Mouse (Mus musculus) cerebellum, postnatal 14 days (tissue): ENCODE results near the gene Dis3l.
"Not testable (repeated sequence)": the region's sequence is repeated elsewhere in the genome, so short reads cannot be mapped to it uniquely, and the experiment has no call there.

Experiments
- DNase-seq, 2 experiments: peaks; one replicate each; pipeline ENCODE4 v3.0.0; 2021; ENCODE audit warnings: mixed read lengths in 2 of 2

The Dis3l gene

GRCm38 (mm10) chr9:64316986-64317385 lies 24.1 kb downstream of the Dis3l start:
- no peak for DNase-seq

- DNase-seq, result no peak
These were observed 26.4 kb downstream of the Dis3l start for GRCm38 (mm10) chr9:64314696-64315095.

- DNase-seq, result peak in 1 of 2 experiments; percentile 6
These were observed 29.0 kb downstream of the Dis3l start for GRCm38 (mm10) chr9:64312128-64312527.

- DNase-seq, result no peak
These were observed 29.9 kb downstream of the Dis3l start for GRCm38 (mm10) chr9:64310996-64311785.

GRCm38 (mm10) chr9:64306476-64307312 lies 34.4 kb downstream of the Dis3l start:
- no peak for DNase-seq

- DNase-seq, result not testable (repeated sequence)
These were observed 38.0 kb downstream of the Dis3l start for GRCm38 (mm10) chr9:64303086-64303485.

GRCm38 (mm10) chr9:64282404-64282987 lies 58.6 kb downstream of the Dis3l start:
- DNase-seq, result no peak

GRCm38 (mm10) chr9:64281781-64282178 lies 59.3 kb downstream of the Dis3l start:
- DNase-seq, result no peak

GRCm38 (mm10) chr9:64281105-64281780 lies 59.8 kb downstream of the Dis3l start, which contains the start of gene Tipin:
Gene Tipin (plus strand): TSS chr9:64281581.
- DNase-seq, result peak; percentile 96 to 98

- DNase-seq, result no peak
These were observed 62.3 kb downstream of the Dis3l start for GRCm38 (mm10) chr9:64278665-64279310.

- peak; percentile 83 to 88 for DNase-seq
These were observed 63.4 kb downstream of the Dis3l start for GRCm38 (mm10) chr9:64277706-64278105.

- peak in 1 of 2 experiments; percentile 39 for DNase-seq
These were observed 66.2 kb downstream of the Dis3l start for GRCm38 (mm10) chr9:64274919-64275318.

- no peak for DNase-seq
These were observed 66.8 kb downstream of the Dis3l start for GRCm38 (mm10) chr9:64274291-64274690.

- no peak for DNase-seq
These were observed 67.3 kb downstream of the Dis3l start for GRCm38 (mm10) chr9:64273757-64274156.

GRCm38 (mm10) chr9:64272611-64273010 lies 68.5 kb downstream of the Dis3l start:
- peak; percentile 55 to 71 for DNase-seq

- DNase-seq, result no peak
These were observed 69.8 kb downstream of the Dis3l start for GRCm38 (mm10) chr9:64271249-64271648.

GRCm38 (mm10) chr9:64268836-64269235 lies 72.3 kb downstream of the Dis3l start:
- not testable (repeated sequence) for DNase-seq

GRCm38 (mm10) chr9:64268196-64268595 lies 72.9 kb downstream of the Dis3l start:
- DNase-seq, result no peak

GRCm38 (mm10) chr9:64267231-64267630 lies 73.9 kb downstream of the Dis3l start:
- no peak for DNase-seq

- no peak for DNase-seq
These were observed 76.3 kb downstream of the Dis3l start for GRCm38 (mm10) chr9:64264813-64265212.

- no peak for DNase-seq
These were observed 80.1 kb downstream of the Dis3l start for GRCm38 (mm10) chr9:64261023-64261422.

GRCm38 (mm10) chr9:64259906-64260305 lies 81.2 kb downstream of the Dis3l start:
- no peak for DNase-seq
